Mouse (Mus musculus) E14TG2a.4 (cell line): ENCODE measurements around the gene Slc5a5.

ENCODE experiments used
- CTCF ChIP-seq: conservative IDR thresholded peaks from 2 replicates; pipeline ENCODE4 v1.5.1; 2014; ENCODE audit warnings: low read length
- POU5F1 ChIP-seq: IDR thresholded peaks from 2 replicates; pipeline ENCODE4 v1.6.1; 2014; ENCODE audit warnings: low read length, borderline replicate concordance

- TF ChIP-seq CTCF, result no peak
- TF ChIP-seq POU5F1, result no peak
Observed at GRCm38 (mm10) chr8:70846371-70847154, 46.0 kb downstream of the Slc5a5 start.
